Mouse (Mus musculus): ENCODE data around the gene Dzank1.

GRCm38 (mm10) chr2:144525856-144526255 is 1.4 kb downstream of the Dzank1 start:
- no peak for TF ChIP-seq MAZ (IDR thresholded peaks at IDR 0.05; ENCODE audit: low read depth, low read length)
- TF ChIP-seq EP300 (IDR thresholded peaks at IDR 0.05; ENCODE audit: low read depth in 1 of 2, low read length in 2 of 2): no peak
